Mouse (Mus musculus) inflammation-experienced regulatory T-cells (primary cell): ENCODE measurements around the gene Nos1. TPM values are rescaled to one million over a fixed set of nuclear protein-coding genes. Genes with fewer than 3 reads are reported as not detected.

Source experiments
- polyA plus RNA-seq, 2 experiments: library from polyadenylated mRNA; unstranded; fragments of 100-300 nt; shearing (Covaris generic); gene quantifications; one replicate each; pipeline ENCODE4 v1.2.1; 2017

Gene Nos1
- polyA plus RNA-seq: under 1 TPM; 0.12 to 0.75 TPM

GRCm38 (mm10) chr5:117780681-117781080 lies at the start of gene Nos1:
Nos1 (plus strand) TSS chr5:117781032.

GRCm38 (mm10) chr5:117976657-117977500 lies 196.0 kb downstream of the Nos1 start, which contains the start of gene Fbxo21:
Fbxo21 (plus strand) TSS chr5:117976730.

Other genes with a start within 250 kb of the Nos1 start
- 10 to 100 TPM; 29.4 to 34.7 TPM for gene Fbxo21, start 195.7 kb downstream of the Nos1 start, polyA plus RNA-seq
- gene Tesc, start 246.7 kb downstream of the Nos1 start, polyA plus RNA-seq: 10 to 100 TPM; 46.0 to 88.9 TPM